Mouse (Mus musculus) testis, adult 2 months (tissue): ENCODE results near the gene Atp5j2. TPM values are rescaled to one million over a fixed set of nuclear protein-coding genes. Genes with fewer than 3 reads are reported as not detected.

ENCODE experiments used
- H3K27ac ChIP-seq: fragments of 200-500 bp; 2 replicates; pipeline ENCODE4 v1.5.1; 2012; ENCODE audit warnings: low read depth, low read length; ENCODE audit not compliant: control insufficient read depth, insufficient read depth
- H3K27me3 ChIP-seq: fragments of 200-500 bp; 2 replicates; pipeline ENCODE4 v1.6.1; 2012; ENCODE audit warnings: mild to moderate bottlenecking, low read length, moderate library complexity; ENCODE audit not compliant: control insufficient read depth, insufficient read depth
- H3K36me3 ChIP-seq: fragments of 200-500 bp; 2 replicates; pipeline ENCODE4 v1.6.1; 2012; ENCODE audit warnings: mild to moderate bottlenecking, low read length; ENCODE audit not compliant: control insufficient read depth, insufficient read depth
- H3K4me1 ChIP-seq: fragments of 200-500 bp; 2 replicates; pipeline ENCODE4 v1.6.1; 2012; ENCODE audit warnings: low read length; ENCODE audit not compliant: control insufficient read depth, insufficient read depth
- H3K4me3 ChIP-seq: fragments of 200-500 bp; 2 replicates; pipeline ENCODE4 v1.5.1; 2012; ENCODE audit warnings: low read depth, mild to moderate bottlenecking, low read length, moderate library complexity, mixed read lengths; ENCODE audit not compliant: control insufficient read depth
- CTCF ChIP-seq: fragments of 200-500 bp; IDR thresholded peaks from 2 replicates; pipeline ENCODE4 v1.5.1; 2012; ENCODE audit warnings: low read depth, mild to moderate bottlenecking, inconsistent platforms, low read length, moderate library complexity; ENCODE audit not compliant: control insufficient read depth, insufficient read depth, insufficient replicate concordance
- POLR2A ChIP-seq: fragments of 200-500 bp; IDR thresholded peaks from 2 replicates; pipeline ENCODE4 v1.6.1; 2012; ENCODE audit warnings: low read depth, mild to moderate bottlenecking, inconsistent platforms, low read length, moderate library complexity; ENCODE audit not compliant: control insufficient read depth
- polyA plus RNA-seq: library from polyadenylated mRNA; depleted of rRNA; stranded (reverse); fragments of >200 nt; gene quantifications from 2 replicates; pipeline ENCODE4 v1.2.3, GENCODE M21; 2012

Atp5j2 gene
- polyA plus RNA-seq, 1 experiment, result 98.4 TPM

GRCm38 (mm10) chr5:145222840-145223239 is 31.0 kb upstream of the Atp5j2 start:
- no peak for TF ChIP-seq CTCF
- no peak for TF ChIP-seq POLR2A
- H3K27ac ChIP-seq, result no peak overlapping the region
- no peaks in the 10 kb centered on the region for H3K4me1 ChIP-seq
- H3K4me3 ChIP-seq, result no peak overlapping the region
- H3K27me3 ChIP-seq, result no peaks in the 10 kb centered on the region
- H3K36me3 ChIP-seq, result no peaks in the 10 kb centered on the region; the same call in none of the 2 replicates

- Histone ChIP-seq H3K27me3 (no peaks in the 10 kb centered on the region), H3K36me3 (peaks cover 2% of the 10 kb centered on the region), H3K4me3 (no peak overlapping the region), H3K4me1 (no peaks in the 10 kb centered on the region), H3K27ac (no peak overlapping the region)
- TF ChIP-seq POLR2A (no peak), CTCF (no peak)
These were observed 28.1 kb upstream of the Atp5j2 start for GRCm38 (mm10) chr5:145219981-145220380.

DNA sequence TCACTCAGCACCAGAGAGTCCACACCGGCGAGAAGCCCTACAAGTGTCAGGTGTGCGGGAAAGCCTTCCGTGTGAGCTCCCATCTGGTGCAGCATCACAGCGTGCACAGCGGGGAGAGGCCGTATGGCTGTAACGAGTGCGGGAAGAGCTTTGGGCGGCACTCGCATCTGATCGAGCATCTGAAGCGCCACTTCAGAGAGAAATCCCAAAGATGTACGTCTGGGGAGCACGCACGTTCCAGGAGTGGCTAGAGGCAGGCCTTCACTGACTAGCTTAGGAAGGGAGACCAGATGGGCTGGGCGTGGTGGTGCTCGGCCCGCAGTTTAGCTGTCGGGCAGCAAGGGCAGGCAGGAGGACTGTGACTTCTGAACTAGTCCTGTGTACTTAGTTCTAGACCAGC is 26.8 kb upstream of the Atp5j2 start:
- Histone ChIP-seq H3K27ac (no peak overlapping the region), H3K36me3 (peaks cover 2% of the 10 kb centered on the region), H3K4me3 (peak overlapping the region; percentile 37), H3K4me1 (no peaks in the 10 kb centered on the region), H3K27me3 (no peaks in the 10 kb centered on the region)
- TF ChIP-seq POLR2A, result no peak

- peak overlapping the region; percentile 37 for H3K4me3 ChIP-seq
- TF ChIP-seq CTCF (no peak), POLR2A (no peak)
- no peaks in the 10 kb centered on the region for H3K27me3 ChIP-seq
- H3K4me1 ChIP-seq, result no peaks in the 10 kb centered on the region
- peaks cover 2% of the 10 kb centered on the region for H3K36me3 ChIP-seq
- H3K27ac ChIP-seq, result no peak overlapping the region
These were observed 26.3 kb upstream of the Atp5j2 start for GRCm38 (mm10) chr5:145218206-145218605.

GRCm38 (mm10) chr5:145217746-145218145 is 25.9 kb upstream of the Atp5j2 start:
- Histone ChIP-seq H3K27ac (no peak overlapping the region), H3K4me3 (no peak overlapping the region), H3K4me1 (no peaks in the 10 kb centered on the region), H3K36me3 (peaks cover 2% of the 10 kb centered on the region), H3K27me3 (no peaks in the 10 kb centered on the region)
- TF ChIP-seq CTCF (no peak), POLR2A (no peak)

- TF ChIP-seq POLR2A, result no peak
- no peak for TF ChIP-seq CTCF
- H3K27ac ChIP-seq, result no peak overlapping the region
- no peak overlapping the region for H3K4me3 ChIP-seq
- no peaks in the 10 kb centered on the region for H3K4me1 ChIP-seq
- no peaks in the 10 kb centered on the region for H3K27me3 ChIP-seq
- H3K36me3 ChIP-seq, result peaks cover 2% of the 10 kb centered on the region; the same call in 1 of the 2 replicates
These were observed 22.8 kb upstream of the Atp5j2 start for GRCm38 (mm10) chr5:145214679-145215078.

DNA sequence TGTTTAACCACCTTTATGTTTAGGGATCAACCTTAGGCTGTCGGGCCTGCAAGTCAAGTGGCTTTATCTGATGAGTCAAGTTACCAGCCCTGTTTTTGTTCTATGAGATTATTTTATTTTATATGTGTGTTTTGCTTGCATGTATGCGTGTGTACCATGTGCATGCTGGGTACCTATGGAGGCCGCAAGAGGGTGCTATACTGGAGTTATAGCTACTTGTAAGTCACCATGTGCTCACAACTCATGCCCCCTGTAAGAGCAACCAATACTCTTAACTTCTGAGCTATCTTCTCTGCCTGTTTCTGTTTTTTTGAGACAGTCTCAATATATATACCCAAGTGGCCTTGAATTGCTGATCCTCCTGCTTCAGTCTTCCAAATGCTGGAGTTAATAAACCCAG is 21.6 kb upstream of the Atp5j2 start:
- H3K4me1 ChIP-seq, result no peaks in the 10 kb centered on the region
- no peak for TF ChIP-seq POLR2A
- TF ChIP-seq CTCF, result no peak
- no peak overlapping the region for H3K27ac ChIP-seq
- H3K27me3 ChIP-seq, result no peaks in the 10 kb centered on the region
- H3K36me3 ChIP-seq, result peaks cover 2% of the 10 kb centered on the region; the same call in 1 of the 2 replicates
- no peak overlapping the region for H3K4me3 ChIP-seq

DNA sequence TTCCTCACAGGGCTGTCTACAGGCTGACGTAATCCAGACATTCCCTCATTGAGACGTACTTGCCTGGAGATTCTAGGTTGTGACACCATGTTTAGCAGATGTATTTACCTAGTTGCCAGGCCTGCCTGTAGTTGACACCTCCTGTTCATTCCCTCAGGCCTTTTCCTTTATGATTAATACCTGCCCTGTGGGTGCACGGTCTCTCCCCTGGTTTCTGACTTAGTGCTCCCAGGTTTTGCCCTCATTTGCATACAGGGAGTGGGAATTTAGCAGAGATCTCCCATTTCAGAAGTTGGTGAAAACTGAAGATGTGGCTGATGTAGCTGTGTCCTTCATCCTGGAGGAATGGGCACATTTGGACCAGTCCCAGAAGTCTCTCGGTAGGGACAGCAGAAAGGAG is 20.4 kb upstream of the Atp5j2 start:
- no peaks in the 10 kb centered on the region; the same call in 1 of the 2 replicates for H3K4me1 ChIP-seq
- H3K27me3 ChIP-seq, result no peaks in the 10 kb centered on the region
- H3K27ac ChIP-seq, result no peak overlapping the region
- TF ChIP-seq POLR2A (no peak), CTCF (no peak)
- H3K36me3 ChIP-seq, result peaks cover 4% of the 10 kb centered on the region; the same call in 1 of the 2 replicates
- H3K4me3 ChIP-seq, result no peak overlapping the region
